Mouse (Mus musculus): ENCODE results near the gene Gm20388.

- TF ChIP-seq CTCF (IDR thresholded peaks at IDR 0.05; ENCODE audit: low read depth) (no peak), EP300 (IDR thresholded peaks at IDR 0.05; ENCODE audit: low read depth) (no peak)
These were observed 937.8 kb downstream of the Gm20388 start for GRCm38 (mm10) chr8:120848434-120848833.
